Mouse (Mus musculus) G1E-ER4 (cell line): Measurements from ENCODE around the gene Cnot6l. TPM values are rescaled to one million over a fixed set of nuclear protein-coding genes. Genes with fewer than 3 reads are reported as not detected.

Experiments used
- GATA1 ChIP-seq: IDR thresholded peaks from one replicate; pipeline ENCODE4 v1.8.0; 2012; ENCODE audit warnings: low read length, inconsistent platforms
- polyA plus RNA-seq: library from polyadenylated mRNA; stranded (reverse); fragments of >175 nt; gene quantifications from 2 replicates; pipeline ENCODE4 v1.2.3, GENCODE M21; 2012

The Cnot6l gene
- polyA plus RNA-seq, 1 experiment: 3.1 TPM

- no peak for TF ChIP-seq GATA1
These were observed 121.5 kb downstream of the Cnot6l start for GRCm38 (mm10) chr5:96042492-96042891.

- TF ChIP-seq GATA1: no peak
These were observed 122.4 kb downstream of the Cnot6l start for GRCm38 (mm10) chr5:96041507-96042104.

- no peak for TF ChIP-seq GATA1
These were observed 124.7 kb downstream of the Cnot6l start for GRCm38 (mm10) chr5:96039188-96039840.

- TF ChIP-seq GATA1: no peak
These were observed 126.3 kb downstream of the Cnot6l start for GRCm38 (mm10) chr5:96037684-96038121.

- no peak for TF ChIP-seq GATA1
These were observed 127.8 kb downstream of the Cnot6l start for GRCm38 (mm10) chr5:96036125-96036672.

GRCm38 (mm10) chr5:96034101-96034500 is 129.9 kb downstream of the Cnot6l start:
- no peak for TF ChIP-seq GATA1

GRCm38 (mm10) chr5:96029821-96030220 is 134.2 kb downstream of the Cnot6l start:
- no peak for TF ChIP-seq GATA1

Other genes starting within 250 kb of the Cnot6l start
- gene Cxcl13, start 207.2 kb downstream of the Cnot6l start, polyA plus RNA-seq: not detected in 2 replicates
- gene Mrpl1, start 45.3 kb upstream of the Cnot6l start, polyA plus RNA-seq: 1.8 and 2.5 TPM in 2 replicates
- 0.01 TPM in 2 replicates for gene Fras1, start 209.8 kb upstream of the Cnot6l start, polyA plus RNA-seq